Mouse (Mus musculus): Measurements from ENCODE around the gene Fam205a3. TPM values are rescaled to one million over a fixed set of nuclear protein-coding genes. Genes with fewer than 3 reads are reported as not detected.

The Fam205a3 gene
- not detected in 2 replicates for polyA plus RNA-seq (2012; rRNA removed)

GRCm38 (mm10) chr4:42318034-42318433, at the start of gene Fam205a3:
Gene Fam205a3 (plus strand): TSS chr4:42318334.

DNA sequence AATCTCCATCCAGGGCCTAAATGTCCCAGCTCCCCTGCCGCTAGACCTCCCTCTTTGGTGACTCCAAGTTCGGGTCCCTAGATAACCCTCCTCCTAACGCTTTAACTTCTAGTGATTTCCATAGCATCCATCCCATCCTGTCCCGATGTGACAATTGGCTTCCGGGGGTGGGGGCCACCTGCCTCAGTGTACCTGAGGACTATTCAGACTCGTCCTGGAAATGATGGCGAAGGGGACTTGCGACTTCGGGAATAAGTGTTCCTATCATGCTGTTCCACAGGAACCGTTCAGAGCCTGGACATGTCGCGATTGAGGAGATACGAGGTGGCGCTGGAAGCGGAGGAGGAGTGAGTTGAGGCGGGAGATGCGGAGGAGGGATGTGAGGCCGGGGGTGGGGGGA, 24.2 kb upstream of the Fam205a3 start, which contains the start of gene Gm21953:
Gene Gm21953, plus strand, starts transcription at position 301 of the 400 bp plus-strand sequence.

Other genes starting within 250 kb of the Fam205a3 start
- not detected in 2 replicates for gene Gm3893, start 227.1 kb upstream of the Fam205a3 start, polyA plus RNA-seq (2012; rRNA removed)
- not detected in 2 replicates for gene Gm13304, start 203.5 kb upstream of the Fam205a3 start, polyA plus RNA-seq (2012; rRNA removed)
- gene Gm13306, start 164.9 kb upstream of the Fam205a3 start, polyA plus RNA-seq (2012; rRNA removed): not detected in 2 replicates
- 0.07 TPM in 1 of 2 replicates, not detected in the other for gene Gm13305, start 149.7 kb upstream of the Fam205a3 start, polyA plus RNA-seq (2012; rRNA removed)
- gene Gm10600, start 77.7 kb upstream of the Fam205a3 start, polyA plus RNA-seq (2012; rRNA removed): not detected in 2 replicates
- not detected in 2 replicates for gene Ccl21b, start 62.6 kb upstream of the Fam205a3 start, polyA plus RNA-seq (2012; rRNA removed)
- gene Gm21953, start 24.1 kb upstream of the Fam205a3 start, polyA plus RNA-seq (2012; rRNA removed): not detected in 2 replicates
- gene Gm21586, start 121.0 kb downstream of the Fam205a3 start, polyA plus RNA-seq (2012; rRNA removed): not detected in 2 replicates
- 0.02 and 0.06 TPM in 2 replicates for gene Gm2163, start 148.4 kb downstream of the Fam205a3 start, polyA plus RNA-seq (2012; rRNA removed)
- not detected in 2 replicates for gene Fam205a2, start 209.8 kb downstream of the Fam205a3 start, polyA plus RNA-seq (2012; rRNA removed)